Mouse (Mus musculus): ENCODE results near the gene Atrnl1. TPM values are rescaled to one million over a fixed set of nuclear protein-coding genes. Genes with fewer than 3 reads are reported as not detected.

The Atrnl1 gene
- polyA plus RNA-seq, 1 experiment, result 8.8 TPM

DNA sequence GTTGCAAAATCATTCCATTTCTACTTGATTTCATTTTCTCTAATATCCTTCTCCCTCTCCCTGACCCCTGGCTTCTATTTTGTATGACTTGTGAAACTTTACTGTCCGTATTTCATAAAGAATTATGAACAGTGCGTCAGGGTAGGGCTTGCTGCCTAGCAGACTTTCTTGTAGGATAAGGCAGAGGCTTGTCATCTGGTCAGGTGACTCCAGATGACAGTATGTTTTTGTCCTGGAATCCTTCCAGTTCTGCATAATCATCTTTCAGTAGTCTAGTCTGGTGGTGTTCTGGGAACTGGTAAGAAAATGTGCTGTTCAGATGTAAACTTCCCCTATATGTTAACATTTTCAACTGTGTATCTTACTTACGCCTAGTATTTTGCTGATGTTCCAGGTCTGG, 4.9 kb upstream of the Atrnl1 start:
- TF ChIP-seq CTCF (IDR thresholded peaks at IDR 0.05; ENCODE audit: low read depth, low read length), result no peak
- peaks cover 8% of the 10 kb centered on the region for H3K4me1 ChIP-seq (ENCODE audit: control insufficient read depth, insufficient read depth, low read length)

DNA sequence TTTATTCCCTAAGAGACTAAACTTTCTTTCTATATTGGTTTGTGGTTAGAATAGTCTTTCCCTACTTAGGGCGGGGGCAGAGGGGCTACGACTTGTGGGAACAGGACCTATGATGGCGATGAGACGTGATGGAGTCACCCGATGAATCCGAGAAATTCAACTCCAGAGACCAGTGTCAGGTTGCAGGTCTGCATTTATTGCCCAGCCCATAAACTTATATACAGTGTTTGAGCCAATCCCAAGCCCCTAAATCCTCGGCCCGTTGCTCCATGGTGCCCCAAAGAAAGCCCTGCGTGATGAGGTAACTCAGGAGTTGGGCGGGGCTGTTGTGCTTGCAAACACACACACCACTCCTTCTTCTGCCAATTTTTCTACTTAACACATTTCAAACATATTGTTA, 4.5 kb upstream of the Atrnl1 start:
- H3K27ac ChIP-seq (ENCODE audit: insufficient read depth, low read depth, low read length), result no peak overlapping the region
- TF ChIP-seq POLR2A (IDR thresholded peaks at IDR 0.05; ENCODE audit: borderline replicate concordance, low read depth, low read length) (no peak), CTCF (IDR thresholded peaks at IDR 0.05; ENCODE audit: low read depth, low read length) (no peak)
- H3K4me1 ChIP-seq (ENCODE audit: control insufficient read depth, insufficient read depth, low read length), result peaks cover 8% of the 10 kb centered on the region
- no peak overlapping the region for H3K4me3 ChIP-seq (ENCODE audit: insufficient read depth, low read length)

More for the DNA sequence above, 4.9 kb upstream of the Atrnl1 start:
- Histone ChIP-seq H3K27ac (ENCODE audit: insufficient read depth, low read depth, low read length) (no peak overlapping the region), H3K4me3 (ENCODE audit: insufficient read depth, low read length) (no peak overlapping the region)

DNA sequence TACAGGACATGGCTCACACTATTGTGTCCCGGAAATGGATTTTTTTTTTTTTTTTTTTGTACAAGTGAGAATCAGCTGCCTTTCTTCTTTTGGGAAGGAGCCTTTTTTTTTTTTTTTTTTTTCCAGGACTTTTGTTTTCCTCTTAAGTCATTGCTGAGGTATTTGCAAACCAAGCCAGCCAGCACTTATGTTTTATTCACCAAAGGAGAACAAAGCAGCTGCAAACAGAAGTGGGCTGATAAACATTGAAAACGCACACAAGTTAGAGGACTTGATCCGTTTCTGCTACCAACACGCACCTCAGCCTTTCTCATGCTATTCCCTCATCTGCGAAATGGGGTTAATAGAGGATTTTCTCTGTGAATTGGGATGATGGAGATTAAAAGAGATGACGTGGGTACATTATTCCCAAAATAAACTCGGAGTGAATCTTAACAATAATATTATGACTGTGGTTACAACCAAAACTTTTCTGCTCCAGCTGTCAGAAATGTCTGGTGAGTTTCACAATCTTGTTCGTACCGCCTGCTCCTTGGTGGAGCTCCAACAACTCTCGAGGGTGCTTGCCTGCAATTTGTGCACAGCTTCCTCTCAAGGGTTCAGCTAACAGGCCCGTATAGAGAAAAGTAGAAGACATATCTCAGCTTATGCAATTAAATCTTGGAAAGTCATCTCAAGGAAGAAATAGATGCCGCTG, 1.3 kb upstream of the Atrnl1 start:
- H3K4me3 ChIP-seq (ENCODE audit: insufficient read depth, low read length), result peak overlapping the region; percentile 13; the same call in 1 of the 2 replicates
- peaks cover 11% of the 10 kb centered on the region for H3K4me1 ChIP-seq (ENCODE audit: control insufficient read depth, insufficient read depth, low read length)
- peak overlapping the region; percentile 91 for H3K27ac ChIP-seq (ENCODE audit: insufficient read depth, low read depth, low read length)
- no peak for TF ChIP-seq POLR2A (IDR thresholded peaks at IDR 0.05; ENCODE audit: borderline replicate concordance, low read depth, low read length)

DNA sequence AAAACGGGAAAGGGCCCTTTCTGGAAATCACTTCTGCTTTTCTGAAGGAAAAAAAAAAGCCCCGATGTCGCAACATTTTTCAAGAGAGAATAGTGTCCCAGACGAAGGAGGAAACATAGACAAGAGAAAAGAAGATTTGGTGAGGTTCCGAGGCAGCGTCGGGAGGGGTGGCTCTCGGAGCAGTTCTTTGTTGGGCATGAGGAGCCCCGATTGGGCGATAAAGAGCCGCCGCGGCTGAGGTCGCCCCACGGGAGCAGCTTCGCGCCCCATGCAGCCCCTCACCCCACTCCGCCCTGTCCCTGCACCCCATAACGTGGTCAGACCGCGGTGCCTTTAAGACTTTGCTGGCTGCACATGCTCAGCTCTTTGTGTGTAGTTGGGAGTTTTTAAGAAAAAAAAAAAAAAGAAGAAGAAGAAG, 767 bp upstream of the Atrnl1 start:
- H3K27ac ChIP-seq (ENCODE audit: insufficient read depth, low read depth, low read length), result peak overlapping the region; percentile 91

DNA sequence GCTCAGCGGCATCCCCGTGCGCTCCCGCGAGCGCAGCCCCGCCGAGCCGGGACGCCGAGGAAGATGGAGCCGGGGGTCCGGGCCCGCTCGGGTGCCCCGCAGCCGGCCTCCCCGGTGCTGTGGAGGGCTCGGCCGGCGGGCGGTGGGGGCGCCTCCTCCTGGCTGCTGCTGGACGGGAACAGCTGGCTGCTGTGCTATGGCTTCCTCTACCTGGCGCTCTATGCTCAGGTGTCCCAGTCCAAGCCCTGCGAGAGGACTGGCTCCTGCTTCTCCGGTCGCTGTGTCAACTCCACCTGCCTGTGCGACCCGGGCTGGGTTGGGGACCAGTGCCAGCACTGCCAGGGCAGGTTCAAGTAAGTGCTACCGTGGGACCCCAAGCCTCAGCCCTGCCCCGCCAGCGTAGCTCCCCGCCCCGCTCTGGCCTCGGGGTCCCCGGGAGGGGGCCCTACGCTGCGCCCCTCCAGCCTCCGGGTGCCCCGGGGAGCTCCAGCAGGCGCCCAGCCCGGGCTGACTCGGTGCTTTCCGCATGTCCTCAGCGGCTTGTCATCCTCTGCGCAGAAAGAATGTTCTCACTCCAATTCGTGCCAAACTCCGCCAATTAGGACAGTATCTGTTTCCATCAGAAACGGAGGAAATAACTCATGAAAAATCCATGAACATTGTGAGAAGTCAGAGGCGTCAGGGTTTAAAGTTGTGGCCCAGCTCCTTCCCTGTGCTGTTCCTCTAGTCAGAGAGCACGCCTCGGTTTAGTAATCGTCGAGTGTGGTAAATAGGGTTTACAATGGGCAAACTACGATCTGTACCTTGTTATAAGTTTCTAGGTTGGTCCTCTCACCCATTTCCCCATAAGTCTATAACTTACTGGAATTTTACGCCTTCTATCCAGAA, 701 bp downstream of the Atrnl1 start:
- Histone ChIP-seq H3K4me1 (ENCODE audit: control insufficient read depth, insufficient read depth, low read length) (peaks cover 9% of the 10 kb centered on the region), H3K4me3 (ENCODE audit: insufficient read depth, low read length) (peak overlapping the region; percentile 85), H3K27ac (ENCODE audit: insufficient read depth, low read depth, low read length) (no peak overlapping the region)
- TF ChIP-seq POLR2A (IDR thresholded peaks at IDR 0.05; ENCODE audit: borderline replicate concordance, low read depth, low read length) (no peak), CTCF (IDR thresholded peaks at IDR 0.05; ENCODE audit: low read depth, low read length) (no peak)

More for the DNA sequence above, 767 bp upstream of the Atrnl1 start:
- TF ChIP-seq POLR2A (IDR thresholded peaks at IDR 0.05; ENCODE audit: borderline replicate concordance, low read depth, low read length), result 0 out of 2 replicates have a peak, but pooled peaks have one; percentile 18
- TF ChIP-seq CTCF (IDR thresholded peaks at IDR 0.05; ENCODE audit: low read depth, low read length), result no peak
- Histone ChIP-seq H3K4me3 (ENCODE audit: insufficient read depth, low read length) (peak overlapping the region; percentile 85), H3K4me1 (ENCODE audit: control insufficient read depth, insufficient read depth, low read length) (peaks cover 11% of the 10 kb centered on the region)

DNA sequence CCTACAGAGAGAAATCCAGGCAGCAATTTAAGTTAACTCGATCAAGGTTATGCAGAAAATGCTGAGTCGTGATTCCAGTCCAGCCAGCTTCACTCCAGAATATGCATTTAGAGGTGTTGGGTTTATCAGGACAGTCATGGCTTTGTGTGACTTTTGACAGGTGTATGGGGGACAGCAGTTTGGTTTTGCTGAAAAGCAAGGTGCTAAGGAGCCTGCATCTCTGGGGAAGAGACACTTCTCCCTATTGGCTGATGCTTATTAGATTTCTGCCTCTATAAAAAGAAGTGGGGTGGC, 1.3 kb downstream of the Atrnl1 start:
- Histone ChIP-seq H3K4me3 (ENCODE audit: insufficient read depth, low read length) (peak overlapping the region; percentile 85), H3K27ac (ENCODE audit: insufficient read depth, low read depth, low read length) (no peak overlapping the region), H3K4me1 (ENCODE audit: control insufficient read depth, insufficient read depth, low read length) (peaks cover 9% of the 10 kb centered on the region)
- TF ChIP-seq POLR2A (IDR thresholded peaks at IDR 0.05; ENCODE audit: borderline replicate concordance, low read depth, low read length) (no peak), CTCF (IDR thresholded peaks at IDR 0.05; ENCODE audit: low read depth, low read length) (no peak)

DNA sequence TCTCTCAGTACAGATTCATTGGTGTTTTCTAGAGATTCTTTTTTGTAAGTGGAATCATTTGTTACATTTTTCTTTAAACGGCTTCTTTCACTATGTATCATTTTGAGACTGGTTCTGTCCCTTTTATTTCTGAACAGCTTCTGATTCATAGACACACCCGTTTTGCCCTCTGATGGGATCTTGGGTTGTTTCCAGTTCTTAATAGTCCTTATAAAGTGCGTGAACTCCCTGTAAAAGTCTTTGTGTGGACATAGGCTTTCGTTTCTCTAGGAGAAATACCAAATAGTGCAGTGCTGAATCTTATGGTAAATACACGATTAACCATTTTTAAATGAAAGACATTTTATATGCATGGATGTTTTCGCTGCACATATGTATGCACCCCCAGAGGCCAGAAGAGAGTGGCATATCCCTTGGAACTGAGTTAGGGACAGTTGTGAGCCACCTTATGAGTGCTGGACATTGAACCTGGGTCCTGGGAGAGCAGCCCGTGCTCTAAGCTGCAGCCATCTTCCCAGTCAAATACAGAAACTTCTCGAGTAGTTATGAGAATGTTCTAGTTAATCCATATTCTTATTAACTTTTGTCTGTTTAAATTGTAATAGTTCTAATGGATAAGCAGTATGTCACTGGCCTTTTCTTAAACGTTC, 5.3 kb downstream of the Atrnl1 start:
- TF ChIP-seq CTCF (IDR thresholded peaks at IDR 0.05; ENCODE audit: low read depth, low read length) (no peak), POLR2A (IDR thresholded peaks at IDR 0.05; ENCODE audit: borderline replicate concordance, low read depth, low read length) (no peak)
- H3K4me1 ChIP-seq (ENCODE audit: control insufficient read depth, insufficient read depth, low read length), result peaks cover 3% of the 10 kb centered on the region
- H3K27ac ChIP-seq (ENCODE audit: insufficient read depth, low read depth, low read length), result no peak overlapping the region
- H3K4me3 ChIP-seq (ENCODE audit: insufficient read depth, low read length), result no peak overlapping the region

DNA sequence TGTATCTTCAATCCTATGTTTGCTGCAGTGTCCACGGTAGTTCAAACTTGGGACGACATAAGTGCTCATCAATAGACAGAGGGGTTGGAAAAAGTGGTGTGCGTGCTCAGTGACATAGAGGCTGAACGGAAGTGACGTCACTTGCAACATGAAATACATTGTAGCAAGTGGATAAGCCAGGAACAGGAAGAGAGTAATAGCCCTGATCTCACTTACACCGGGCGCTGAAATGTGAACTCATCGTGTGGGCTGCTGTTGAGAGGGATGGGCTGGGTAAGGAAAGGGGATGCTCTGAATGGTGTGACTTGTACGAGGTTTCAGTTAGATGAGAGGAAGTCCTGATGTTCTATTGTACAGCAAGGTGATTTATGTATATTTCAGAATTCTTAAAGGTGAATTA, 8.3 kb downstream of the Atrnl1 start:
- no peak overlapping the region for H3K27ac ChIP-seq (ENCODE audit: insufficient read depth, low read depth, low read length)
- H3K4me1 ChIP-seq (ENCODE audit: control insufficient read depth, insufficient read depth, low read length), result peaks cover 10% of the 10 kb centered on the region
- TF ChIP-seq POLR2A (IDR thresholded peaks at IDR 0.05; ENCODE audit: borderline replicate concordance, low read depth, low read length) (no peak), CTCF (IDR thresholded peaks at IDR 0.05; ENCODE audit: low read depth, low read length) (no peak)
- H3K4me3 ChIP-seq (ENCODE audit: insufficient read depth, low read length), result no peak overlapping the region

DNA sequence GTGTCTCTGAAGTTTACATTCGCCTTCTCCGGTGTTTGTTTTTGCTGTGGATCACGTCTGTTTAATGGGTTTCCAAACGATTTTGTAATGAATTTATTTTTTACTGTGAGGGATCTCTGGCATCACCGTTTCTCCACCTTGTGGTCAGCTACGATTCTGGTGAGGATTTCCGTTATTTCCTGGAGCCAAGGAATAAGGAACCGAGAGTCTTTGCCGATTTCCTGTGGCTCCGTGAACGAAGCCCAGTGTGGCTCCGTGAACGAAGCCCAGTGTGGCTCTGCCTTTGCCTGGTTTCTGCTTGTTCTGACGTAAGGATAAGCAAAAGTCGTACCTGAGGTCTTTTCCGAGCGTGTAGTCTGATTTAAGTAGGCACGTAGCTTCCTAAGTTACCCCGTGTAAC, 11.0 kb downstream of the Atrnl1 start:
- TF ChIP-seq CTCF (IDR thresholded peaks at IDR 0.05; ENCODE audit: low read depth, low read length) (no peak), POLR2A (IDR thresholded peaks at IDR 0.05; ENCODE audit: borderline replicate concordance, low read depth, low read length) (no peak)

DNA sequence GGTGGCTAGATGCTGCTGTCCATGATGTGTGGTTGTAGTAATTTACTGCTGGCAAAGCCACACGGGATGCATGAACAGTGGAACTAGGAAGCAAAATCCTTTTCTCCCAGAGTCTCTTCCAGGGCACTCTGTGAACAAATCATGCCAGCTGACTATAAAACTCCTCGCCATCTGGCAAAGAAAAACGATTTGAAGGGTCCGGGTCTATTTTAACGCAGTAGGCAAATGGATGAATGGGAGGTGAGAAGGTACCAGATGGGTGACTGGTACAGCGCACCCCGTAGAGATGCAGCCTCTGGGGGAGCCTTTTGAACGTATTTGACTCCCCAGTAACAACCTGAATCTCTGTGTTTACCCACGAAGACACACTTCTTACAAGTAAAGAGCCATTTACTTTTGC, 14.9 kb downstream of the Atrnl1 start:
- TF ChIP-seq POLR2A (IDR thresholded peaks at IDR 0.05; ENCODE audit: borderline replicate concordance, low read depth, low read length) (no peak), CTCF (IDR thresholded peaks at IDR 0.05; ENCODE audit: low read depth, low read length) (no peak)
- H3K4me1 ChIP-seq (ENCODE audit: control insufficient read depth, insufficient read depth, low read length), result peaks cover 10% of the 10 kb centered on the region
- H3K27ac ChIP-seq (ENCODE audit: insufficient read depth, low read depth, low read length), result no peak overlapping the region
- H3K4me3 ChIP-seq (ENCODE audit: insufficient read depth, low read length), result no peak overlapping the region

More for the DNA sequence above, 11.0 kb downstream of the Atrnl1 start:
- peaks cover 10% of the 10 kb centered on the region for H3K4me1 ChIP-seq (ENCODE audit: control insufficient read depth, insufficient read depth, low read length)
- H3K27ac ChIP-seq (ENCODE audit: insufficient read depth, low read depth, low read length), result no peak overlapping the region
- no peak overlapping the region for H3K4me3 ChIP-seq (ENCODE audit: insufficient read depth, low read length)
